Mouse (Mus musculus): ENCODE results near the gene Tmem131l. TPM values are rescaled to one million over a fixed set of nuclear protein-coding genes. Genes with fewer than 3 reads are reported as not detected.

The Tmem131l gene
- polyA plus RNA-seq, 1 experiment from 2014 or later = 15.5 TPM

GRCm38 (mm10) chr3:83857621-83858020, 182.4 kb downstream of the Tmem131l start:
- WGBS = 94% methylated on average over 13 of the region's 13 CpGs
- Histone ChIP-seq H3K27ac (replicated peaks) (no peak overlapping the region), H3K4me3 (ENCODE audit: low read depth, low read length) (no peak overlapping the region), H3K4me2 (replicated peaks; ENCODE audit: low read depth) (no peak overlapping the region), H3K36me3 (ENCODE audit: control insufficient read depth, insufficient read depth, low read length) (no peaks in the 10 kb centered on the region), H3K4me1 (replicated peaks; ENCODE audit: control insufficient read depth, insufficient read depth) (no peaks in the 10 kb centered on the region), H3K9ac (ENCODE audit: low read length) (no peak overlapping the region), H3K27me3 (ENCODE audit: control insufficient read depth, insufficient read depth, low read length) (no peaks in the 10 kb centered on the region), H3K9me3 (ENCODE audit: control insufficient read depth, low read length) (no peaks in the 10 kb centered on the region)
- TF ChIP-seq EP300 (optimal IDR thresholded peaks at IDR 0.05) = no peak
- TF ChIP-seq CTCF (IDR thresholded peaks at IDR 0.05; ENCODE audit: low read depth) = no peak
- DNase-seq (ENCODE audit: low spot score) = no peak
- no peak for ATAC-seq (ENCODE audit: low FRiP score, low TSS enrichment)

DNA sequence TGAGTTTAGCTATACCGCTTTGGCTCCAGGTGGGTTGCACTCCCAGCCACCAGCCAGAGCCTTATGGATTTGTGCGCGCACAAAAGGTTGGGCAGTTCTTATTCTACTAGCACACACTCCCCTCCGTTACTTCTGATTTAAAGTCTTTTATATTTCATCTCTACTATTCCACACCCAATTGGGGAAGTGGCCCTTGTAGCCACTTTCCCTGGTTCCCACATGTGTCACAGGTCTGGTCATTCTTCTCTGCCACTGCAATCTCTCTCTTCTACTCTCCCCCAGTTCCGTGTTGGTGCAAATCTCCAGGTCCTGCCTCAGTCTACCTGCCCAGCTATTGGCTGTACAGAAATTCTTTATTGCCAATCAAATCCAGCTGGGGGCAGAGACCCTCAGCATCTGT, 184.3 kb downstream of the Tmem131l start:
- no peak overlapping the region for H3K27ac ChIP-seq (replicated peaks)
- TF ChIP-seq EP300 (optimal IDR thresholded peaks at IDR 0.05) (no peak), CTCF (IDR thresholded peaks at IDR 0.05; ENCODE audit: low read depth) (no peak)
- no peak overlapping the region for H3K4me3 ChIP-seq (ENCODE audit: low read depth, low read length)
- H3K27me3 ChIP-seq (ENCODE audit: control insufficient read depth, insufficient read depth, low read length) = no peaks in the 10 kb centered on the region
- no peak overlapping the region for H3K9ac ChIP-seq (ENCODE audit: low read length)
- WGBS = 89% methylated on average over 5 of the region's 5 CpGs
- no peaks in the 10 kb centered on the region for H3K9me3 ChIP-seq (ENCODE audit: control insufficient read depth, low read length)
- no peak overlapping the region for H3K4me2 ChIP-seq (replicated peaks; ENCODE audit: low read depth)
- ATAC-seq (ENCODE audit: low FRiP score, low TSS enrichment) = no peak
- no peaks in the 10 kb centered on the region for H3K36me3 ChIP-seq (ENCODE audit: control insufficient read depth, insufficient read depth, low read length)
- H3K4me1 ChIP-seq (replicated peaks; ENCODE audit: control insufficient read depth, insufficient read depth) = no peaks in the 10 kb centered on the region
- DNase-seq (ENCODE audit: low spot score) = no peak

DNA sequence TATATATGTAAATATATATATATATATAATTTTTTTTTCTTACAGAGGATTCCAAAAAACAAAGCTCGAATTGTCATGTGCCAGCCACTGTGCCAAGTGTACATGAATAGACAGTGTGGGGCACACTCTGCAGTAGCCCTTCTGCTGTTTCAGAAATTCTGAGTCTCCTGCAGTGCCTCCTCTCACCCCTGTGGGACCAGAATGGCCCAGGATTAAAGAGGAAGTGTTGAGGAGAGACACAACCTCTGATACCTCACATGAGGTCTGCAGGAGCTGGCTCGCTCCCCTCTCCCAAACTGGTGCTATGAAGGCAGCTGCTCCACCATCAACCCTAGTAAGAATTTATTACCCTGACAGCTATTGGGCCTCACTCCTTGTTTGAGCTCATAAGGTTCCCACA, 190.6 kb downstream of the Tmem131l start:
- DNase-seq (ENCODE audit: low spot score) = no peak
- 77% methylated on average over 2 of the region's 2 CpGs for WGBS

More for the DNA sequence above, 190.6 kb downstream of the Tmem131l start:
- Histone ChIP-seq H3K4me1 (replicated peaks; ENCODE audit: control insufficient read depth, insufficient read depth) (no peaks in the 10 kb centered on the region), H3K4me3 (ENCODE audit: low read depth, low read length) (no peak overlapping the region), H3K27ac (replicated peaks) (no peak overlapping the region), H3K9me3 (ENCODE audit: control insufficient read depth, low read length) (no peaks in the 10 kb centered on the region), H3K4me2 (replicated peaks; ENCODE audit: low read depth) (no peak overlapping the region), H3K36me3 (ENCODE audit: control insufficient read depth, insufficient read depth, low read length) (no peaks in the 10 kb centered on the region), H3K9ac (ENCODE audit: low read length) (no peak overlapping the region), H3K27me3 (ENCODE audit: control insufficient read depth, insufficient read depth, low read length) (no peaks in the 10 kb centered on the region)
- TF ChIP-seq EP300 (optimal IDR thresholded peaks at IDR 0.05) = no peak
- TF ChIP-seq CTCF (IDR thresholded peaks at IDR 0.05; ENCODE audit: low read depth) = no peak
- ATAC-seq (ENCODE audit: low FRiP score, low TSS enrichment) = no peak

Other genes starting within 250 kb of the Tmem131l start
- gene Tlr2, start 198.4 kb downstream of the Tmem131l start, polyA plus RNA-seq (2015; fragmentation: Nextera tagmentation; extraction: Ambion mirVana) = 8.5 and 10.2 TPM in 2 replicates
- gene Mnd1, start 115.6 kb upstream of the Tmem131l start, polyA plus RNA-seq (2015; fragmentation: Nextera tagmentation; extraction: Ambion mirVana) = 9.7 and 10.7 TPM in 2 replicates
- 0.75 and 0.88 TPM in 2 replicates for gene Gm6525, start 133.9 kb upstream of the Tmem131l start, polyA plus RNA-seq (2015; fragmentation: Nextera tagmentation; extraction: Ambion mirVana)

All from stomach, postnatal 0 days (tissue).